Mouse (Mus musculus): ENCODE data around the gene Micu2.
"Not testable (repeated sequence)": the region's sequence is repeated elsewhere in the genome, so short reads cannot be mapped to it uniquely, and the experiment has no call there.

GRCm38 (mm10) chr14:57896088-57896871 lies 102.8 kb downstream of the Micu2 start:
- TF ChIP-seq CTCF (IDR thresholded peaks at IDR 0.05; ENCODE audit: borderline replicate concordance, insufficient read depth, low read depth, low read length); POLR2A (IDR thresholded peaks at IDR 0.05; ENCODE audit: borderline replicate concordance, insufficient read depth, low read length): not testable (repeated sequence)

Measured in cerebellum, adult 2 months (tissue).